Mouse (Mus musculus): ENCODE measurements at regions not wholly inside any gene's neighbourhood (a gene's known extent, or its start where the extent isn't known, plus 50 kb on each side); places are given as distances from the start of the nearest gene placed in this dataset.

- no peak for DNase-seq (ENCODE audit: low read depth, low spot score)
Measured at GRCm38 (mm10) chr5:91456924-91457323, 54.1 kb upstream of the Btc start.

GRCm38 (mm10) chr5:91464876-91465508 lies 52.4 kb upstream of the Parm1 start:
- peak; percentile 40 for DNase-seq (ENCODE audit: low read depth, low spot score)

Data from brain, embryonic 18.5 days (tissue).